ENCODE assay signal across 8 mouse cellular contexts in genomic region chr7:19002115-19002514, GRCm38 (mm10). TPM values are rescaled to one million over a fixed set of nuclear protein-coding genes. Genes with fewer than 3 reads are reported as not detected.
DNase-seq lines count a peak whose midpoint lies in the region; ATAC-seq and TF ChIP-seq lines count a peak whose summit lies in the region.

No protein-coding gene starts in this region.

- peak overlapping the region; percentile 92 for H3K27ac ChIP-seq in spleen, adult 2 months (ENCODE audit: insufficient read depth, low read length)
- peak overlapping the region; percentile 61 for H3K27ac ChIP-seq in liver, embryonic 11.5 days (ENCODE audit: low read depth, low read length)

- no peak for TF ChIP-seq CTCF in spleen, adult 2 months (IDR thresholded peaks at IDR 0.05; ENCODE audit: extremely low read depth, insufficient read depth, insufficient read length, insufficient replicate concordance)

- no peak for ATAC-seq in liver, embryonic 11.5 days (replicated peaks; ENCODE audit: low FRiP score)

- H3K36me3 ChIP-seq in spleen, adult 2 months (ENCODE audit: control insufficient read depth, insufficient read depth, low read length): peaks cover 14% of the 10 kb centered on the region
- peaks cover 15% of the 10 kb centered on the region for H3K36me3 ChIP-seq in liver, embryonic 11.5 days (ENCODE audit: control insufficient read depth, insufficient read depth, low read length)

- DNase-seq in cerebellum, adult 9-11 months: peak; percentile 62
- no peak for DNase-seq in cerebellum, postnatal 4 days (ENCODE audit: low spot score in 2 of 2)
- no peak for DNase-seq in spleen, adult 2 months (ENCODE audit: low read depth in 1 of 2, low spot score in 2 of 2)
- no peak for DNase-seq in spleen, adult 12 weeks (ENCODE audit: low spot score)
- DNase-seq in liver, embryonic 11.5 days (ENCODE audit: low spot score): no peak
- no peak for DNase-seq in ovary, adult 18-20 months (ENCODE audit: low spot score)
- DNase-seq in thymus, postnatal 14 days: no peak
- DNase-seq in natural killer cell, adult 2 months (ENCODE audit: low spot score in 2 of 2): no peak

- peak overlapping the region; percentile 99 for H3K4me2 ChIP-seq in liver, embryonic 11.5 days

- H3K27me3 ChIP-seq in spleen, adult 2 months (ENCODE audit: control insufficient read depth, insufficient read depth, low read length): no peaks in the 10 kb centered on the region
- no peaks in the 10 kb centered on the region for H3K27me3 ChIP-seq in liver, embryonic 11.5 days (replicated peaks; ENCODE audit: control insufficient read depth, insufficient read depth, low read length)

- H3K4me3 ChIP-seq in spleen, adult 2 months (ENCODE audit: extremely low read depth, insufficient read depth, insufficient read length): no peak overlapping the region
- peak overlapping the region; percentile 42 for H3K4me3 ChIP-seq in liver, embryonic 11.5 days (ENCODE audit: low read depth, low read length)

- H3K9ac ChIP-seq in liver, embryonic 11.5 days (ENCODE audit: low read depth, low read length): peak overlapping the region; percentile 56

- no peaks in the 10 kb centered on the region for H3K9me3 ChIP-seq in liver, embryonic 11.5 days (ENCODE audit: control insufficient read depth, low read length)

- 20% methylated on average over 4 of the region's 4 CpGs for WGBS in spleen, adult 2 months
- WGBS in liver, embryonic 11.5 days: 29% methylated on average over 4 of the region's 4 CpGs

- no peak for TF ChIP-seq POLR2A in spleen, adult 2 months (IDR thresholded peaks at IDR 0.05; ENCODE audit: low read depth, low read length)

- peaks cover 21% of the 10 kb centered on the region for H3K4me1 ChIP-seq in spleen, adult 2 months (ENCODE audit: control insufficient read depth, insufficient read depth, insufficient read length)
- H3K4me1 ChIP-seq in liver, embryonic 11.5 days (replicated peaks; ENCODE audit: control insufficient read depth, insufficient read depth, low read length): peaks cover 43% of the 10 kb centered on the region

RNA-seq across cellular contexts. Expression of gene Irf2bp1, which starts 1.7 kb away (rescaled TPM):
- polyA plus RNA-seq in spleen, adult 2 months (2012; rRNA removed): 23.8 and 32.9 TPM in 2 replicates
- polyA plus RNA-seq in liver, embryonic 11.5 days (2014; fragmentation: Nextera tagmentation; extraction: Ambion mirVana): 23.3 and 24.9 TPM in 2 replicates

RNA-seq across cellular contexts. Expression of gene Mypop, which starts 11.1 kb away (rescaled TPM):
- 2.5 and 4.0 TPM in 2 replicates for polyA plus RNA-seq in spleen, adult 2 months (2012; rRNA removed)
- polyA plus RNA-seq in liver, embryonic 11.5 days (2014; fragmentation: Nextera tagmentation; extraction: Ambion mirVana): 1.5 and 2.2 TPM in 2 replicates

RNA-seq across cellular contexts. Expression of gene Nanos2, which starts 14.9 kb away (rescaled TPM):
- not detected in 2 replicates for polyA plus RNA-seq in spleen, adult 2 months (2012; rRNA removed)
- not detected in 2 replicates for polyA plus RNA-seq in liver, embryonic 11.5 days (2014; fragmentation: Nextera tagmentation; extraction: Ambion mirVana)

RNA-seq across cellular contexts. Expression of gene Foxa3, which starts 21.2 kb away (rescaled TPM):
- polyA plus RNA-seq in spleen, adult 2 months (2012; rRNA removed): 0.38 and 0.49 TPM in 2 replicates
- polyA plus RNA-seq in liver, embryonic 11.5 days (2014; fragmentation: Nextera tagmentation; extraction: Ambion mirVana): 29.7 and 32.0 TPM in 2 replicates

RNA-seq across cellular contexts. Expression of gene Sympk, which starts 22.1 kb away (rescaled TPM):
- 67.2 and 88.3 TPM in 2 replicates for polyA plus RNA-seq in spleen, adult 2 months (2012; rRNA removed)
- polyA plus RNA-seq in liver, embryonic 11.5 days (2014; fragmentation: Nextera tagmentation; extraction: Ambion mirVana): 26.3 and 28.4 TPM in 2 replicates
